Mouse (Mus musculus): ENCODE data around the gene Bach2. TPM values are rescaled to one million over a fixed set of nuclear protein-coding genes. Genes with fewer than 3 reads are reported as not detected.

Bach2 gene
- polyA plus RNA-seq, 1 experiment from 2014 or later = 7.7 TPM

DNA sequence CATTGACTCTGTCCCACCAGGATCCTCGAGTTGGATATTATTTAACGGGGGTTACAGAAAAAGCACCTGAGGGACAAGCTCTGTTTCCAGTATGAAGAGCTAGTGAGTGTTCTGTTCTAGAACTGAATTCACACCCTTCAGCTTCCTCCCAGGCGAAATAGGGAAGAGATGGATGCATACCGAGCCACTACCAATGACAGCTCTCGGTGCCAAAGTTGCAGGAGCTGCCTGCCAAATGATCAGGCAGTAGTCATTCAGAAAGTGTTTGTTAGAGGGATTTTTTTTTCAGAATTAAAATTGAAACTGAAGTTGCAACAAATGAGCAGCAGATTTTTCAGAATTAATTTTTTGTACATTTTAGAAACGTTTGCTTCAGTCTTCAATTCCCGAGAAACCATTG, 223.4 kb downstream of the Bach2 start:
- H3K9me3 ChIP-seq (replicated peaks) = peaks cover 16% of the 10 kb centered on the region; the same call in 1 of the 2 replicates
- no peak overlapping the region for H3K27ac ChIP-seq (replicated peaks)
- H3K36me3 ChIP-seq = no peaks in the 10 kb centered on the region
- WGBS = 95% methylated on average over 7 of the region's 7 CpGs
- no peak overlapping the region for H3K4me3 ChIP-seq
- no peak for DNase-seq (ENCODE audit: low spot score)
- H3K4me1 ChIP-seq = no peaks in the 10 kb centered on the region
- no peaks in the 10 kb centered on the region for H3K27me3 ChIP-seq (ENCODE audit: low read depth, poor library complexity, severe bottlenecking)

DNA sequence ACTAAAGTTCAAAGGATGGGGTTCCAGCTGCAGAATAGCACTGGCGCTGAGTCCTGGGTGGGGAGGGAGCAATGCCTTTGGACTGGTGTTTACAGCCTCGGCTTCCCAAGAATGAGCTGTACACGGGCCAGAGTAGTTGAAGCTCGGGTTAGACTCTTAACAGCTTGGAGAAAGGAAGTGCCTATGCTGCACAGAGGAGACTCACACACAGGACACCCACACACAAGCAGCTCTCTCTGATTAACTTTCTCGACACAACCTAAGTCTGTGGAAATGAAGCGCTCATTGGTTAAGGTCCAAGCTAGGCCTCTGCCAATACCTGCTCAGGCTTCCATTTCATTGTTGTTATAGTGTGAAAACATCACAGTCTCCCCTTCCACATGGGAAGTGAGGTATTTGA, 224.5 kb downstream of the Bach2 start:
- WGBS = 92% methylated on average over 6 of the region's 6 CpGs
- DNase-seq (ENCODE audit: low spot score) = no peak
- H3K36me3 ChIP-seq = no peaks in the 10 kb centered on the region

DNA sequence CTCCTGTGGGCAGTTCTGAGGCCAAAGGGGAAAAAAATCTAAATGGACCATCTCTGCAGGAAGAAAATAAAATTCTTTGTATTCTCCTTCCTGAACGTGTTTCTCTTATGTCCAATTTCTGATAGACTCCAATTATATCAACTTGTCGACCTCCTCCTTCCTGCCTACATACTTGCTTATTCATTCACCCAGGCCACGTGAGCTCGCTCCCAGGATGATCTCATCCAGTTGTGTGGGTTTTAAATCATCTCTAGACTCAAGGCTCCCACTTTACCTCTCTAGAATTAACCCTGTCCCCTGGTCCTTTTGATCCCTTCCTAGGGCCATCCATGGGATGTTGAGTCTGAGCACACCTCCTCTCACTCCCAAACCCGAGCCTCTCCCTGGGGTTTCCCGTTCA, 225.9 kb downstream of the Bach2 start:
- H3K36me3 ChIP-seq = peaks cover 3% of the 10 kb centered on the region
- peaks cover 5% of the 10 kb centered on the region for H3K9me3 ChIP-seq (replicated peaks)
- no peak overlapping the region for H3K4me3 ChIP-seq
- no peaks in the 10 kb centered on the region for H3K27me3 ChIP-seq (ENCODE audit: low read depth, poor library complexity, severe bottlenecking)
- no peaks in the 10 kb centered on the region for H3K4me1 ChIP-seq
- H3K27ac ChIP-seq (replicated peaks) = no peak overlapping the region
- WGBS = 88% methylated on average over 6 of the region's 6 CpGs
- no peak for DNase-seq (ENCODE audit: low spot score)

More for the DNA sequence above, 224.5 kb downstream of the Bach2 start:
- Histone ChIP-seq H3K9me3 (replicated peaks) (peaks cover 12% of the 10 kb centered on the region; the same call in 1 of the 2 replicates), H3K4me1 (no peaks in the 10 kb centered on the region), H3K27ac (replicated peaks) (no peak overlapping the region), H3K4me3 (no peak overlapping the region), H3K27me3 (ENCODE audit: low read depth, poor library complexity, severe bottlenecking) (no peaks in the 10 kb centered on the region)

DNA sequence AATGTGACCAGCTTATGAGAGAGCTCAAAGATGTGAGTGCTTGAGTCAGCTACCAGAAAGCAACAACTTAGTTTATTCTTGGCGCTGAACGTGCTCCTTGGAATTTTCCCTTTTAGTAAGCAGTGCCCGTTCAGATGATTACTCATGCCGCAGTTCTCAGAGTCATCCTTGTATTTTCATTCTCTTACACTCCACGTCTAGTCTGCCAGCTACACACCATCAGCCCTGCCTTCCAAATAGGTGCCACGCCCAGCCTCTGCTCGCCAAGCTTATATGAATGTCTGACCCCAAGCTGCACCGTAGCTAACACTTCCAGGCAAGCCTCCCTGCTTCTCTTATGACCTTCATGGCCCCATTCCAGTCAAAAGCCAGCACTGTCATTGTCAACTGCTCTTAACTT, 227.4 kb downstream of the Bach2 start:
- DNase-seq (ENCODE audit: low spot score) = no peak
- H3K27me3 ChIP-seq (ENCODE audit: low read depth, poor library complexity, severe bottlenecking) = no peaks in the 10 kb centered on the region
- no peak overlapping the region for H3K27ac ChIP-seq (replicated peaks)
- peaks cover 9% of the 10 kb centered on the region for H3K9me3 ChIP-seq (replicated peaks)
- no peaks in the 10 kb centered on the region for H3K4me1 ChIP-seq
- peaks cover 5% of the 10 kb centered on the region for H3K36me3 ChIP-seq
- 93% methylated on average over 8 of the region's 8 CpGs for WGBS
- no peak overlapping the region for H3K4me3 ChIP-seq

DNA sequence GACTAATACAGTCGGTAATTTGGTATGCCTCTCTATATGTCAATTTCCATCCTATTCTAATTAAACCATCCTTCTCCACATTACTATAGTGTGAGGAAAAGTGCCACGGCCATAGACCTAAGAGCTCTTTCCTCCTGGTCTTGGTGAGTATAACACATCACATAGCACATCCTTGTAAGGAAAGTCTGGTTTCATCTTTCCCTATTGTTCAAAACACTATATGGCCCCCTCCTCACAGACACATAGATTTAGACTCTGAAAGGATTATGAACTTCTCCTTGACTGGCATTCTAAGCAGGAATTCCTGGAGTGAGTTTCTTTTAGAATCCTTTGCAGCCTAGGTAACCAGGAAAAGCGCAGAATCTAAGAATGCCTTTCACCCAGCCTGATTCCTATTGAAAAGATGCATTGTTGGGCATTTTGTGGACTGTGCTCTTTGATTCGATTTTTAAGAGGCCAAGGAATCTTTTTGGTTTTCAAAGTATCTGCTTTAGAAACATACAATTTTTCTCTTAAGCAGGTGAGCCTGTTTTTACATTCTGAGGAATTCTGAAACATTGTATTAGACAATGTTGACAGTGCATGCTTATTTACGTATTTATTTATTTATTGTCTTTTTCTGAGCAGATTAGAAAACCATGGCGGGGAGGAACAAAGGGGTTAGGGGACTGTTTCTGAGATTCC, 239.5 kb downstream of the Bach2 start:
- Histone ChIP-seq H3K36me3 (0 out of 2 replicates have a peak, but pooled peaks cover 6% of the 10 kb centered on the region), H3K4me1 (peaks cover 69% of the 10 kb centered on the region), H3K4me3 (peak overlapping the region; percentile 21), H3K27ac (replicated peaks) (peak overlapping the region; percentile 89), H3K9me3 (replicated peaks) (peaks cover 10% of the 10 kb centered on the region), H3K27me3 (ENCODE audit: low read depth, poor library complexity, severe bottlenecking) (no peaks in the 10 kb centered on the region)
- no peak for DNase-seq (ENCODE audit: low spot score)
- 22% methylated on average over 6 of the region's 6 CpGs for WGBS

DNA sequence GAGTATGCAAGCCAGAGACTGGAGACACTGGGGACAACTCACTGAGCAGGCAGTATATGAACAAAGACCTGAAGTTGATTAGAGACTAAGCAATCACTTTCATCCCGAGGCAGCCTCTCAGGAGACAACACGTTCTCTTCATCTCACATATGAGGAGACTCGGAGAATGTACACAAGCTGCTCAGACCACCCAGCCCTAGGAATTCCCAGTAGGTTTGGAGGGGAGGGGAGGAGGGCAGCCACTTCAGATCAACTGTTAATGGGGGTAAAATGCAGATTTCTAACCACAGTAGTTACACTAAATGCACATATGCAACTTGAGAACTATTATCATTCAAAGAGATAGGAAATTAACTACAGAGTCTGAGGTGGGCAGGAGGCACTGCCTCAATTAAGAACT, 240.6 kb downstream of the Bach2 start:
- Histone ChIP-seq H3K27ac (replicated peaks) (peak overlapping the region; percentile 89), H3K4me3 (peak overlapping the region; percentile 21; the same call in 1 of the 2 replicates), H3K36me3 (0 out of 2 replicates have a peak, but pooled peaks cover 6% of the 10 kb centered on the region), H3K27me3 (ENCODE audit: low read depth, poor library complexity, severe bottlenecking) (no peaks in the 10 kb centered on the region), H3K4me1 (peaks cover 76% of the 10 kb centered on the region), H3K9me3 (replicated peaks) (peaks cover 10% of the 10 kb centered on the region)
- peak; percentile 27 for DNase-seq (ENCODE audit: low spot score)
- WGBS = 18% methylated on average over 3 of the region's 3 CpGs

DNA sequence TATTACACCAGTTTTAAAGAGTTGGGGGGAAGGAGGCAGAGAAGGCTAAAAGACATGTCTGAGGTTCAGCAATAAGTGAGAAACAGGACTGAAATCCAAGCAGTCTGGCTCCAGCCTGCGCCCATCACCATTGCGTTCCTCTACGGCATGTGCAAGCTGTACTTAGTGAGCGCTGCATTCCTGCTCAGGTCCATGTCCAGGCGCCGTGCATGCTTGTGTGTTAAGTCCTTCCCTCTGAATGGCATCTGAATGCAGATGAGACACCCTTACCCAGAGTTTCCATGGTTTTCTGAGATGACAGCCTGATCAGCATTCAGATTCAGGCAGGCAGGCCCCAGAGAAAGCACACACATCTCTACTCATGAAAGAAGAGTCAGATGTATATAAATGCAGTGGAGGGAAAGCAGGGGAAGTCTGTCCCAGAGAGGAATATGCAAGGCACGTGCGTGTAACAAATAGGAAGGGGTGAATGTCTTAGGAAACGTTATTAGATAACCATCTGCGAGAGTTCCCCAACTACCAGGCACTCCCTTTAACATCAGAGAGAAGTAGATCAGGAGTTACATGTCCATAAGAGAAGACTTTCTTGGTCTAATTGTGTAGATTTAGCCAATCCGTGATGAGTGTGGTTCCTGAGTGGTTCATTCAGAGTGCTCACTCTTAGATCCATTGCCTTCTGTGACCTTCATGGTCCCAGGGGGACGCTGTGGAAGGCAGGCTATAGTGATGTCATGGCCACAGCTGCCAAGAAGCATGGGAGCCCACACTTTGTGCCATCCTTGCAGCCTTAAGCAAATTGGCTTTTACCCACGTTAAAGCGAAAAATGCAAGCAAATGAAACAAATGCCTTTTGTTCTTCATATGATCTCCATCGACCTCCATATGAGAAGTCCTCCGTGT, 241.4 kb downstream of the Bach2 start:
- WGBS = 67% methylated on average over 16 of the region's 16 CpGs
- peaks cover 3% of the 10 kb centered on the region for H3K9me3 ChIP-seq (replicated peaks)
- H3K27me3 ChIP-seq (ENCODE audit: low read depth, poor library complexity, severe bottlenecking) = no peaks in the 10 kb centered on the region
- 0 out of 2 replicates have a peak overlapping the region, but pooled peaks have one; percentile 3 for H3K4me3 ChIP-seq
- no peaks in the 10 kb centered on the region for H3K36me3 ChIP-seq
- peak; percentile 63 for DNase-seq (ENCODE audit: low spot score)
- H3K4me1 ChIP-seq = peaks cover 76% of the 10 kb centered on the region
- peak overlapping the region; percentile 89 for H3K27ac ChIP-seq (replicated peaks)

DNA sequence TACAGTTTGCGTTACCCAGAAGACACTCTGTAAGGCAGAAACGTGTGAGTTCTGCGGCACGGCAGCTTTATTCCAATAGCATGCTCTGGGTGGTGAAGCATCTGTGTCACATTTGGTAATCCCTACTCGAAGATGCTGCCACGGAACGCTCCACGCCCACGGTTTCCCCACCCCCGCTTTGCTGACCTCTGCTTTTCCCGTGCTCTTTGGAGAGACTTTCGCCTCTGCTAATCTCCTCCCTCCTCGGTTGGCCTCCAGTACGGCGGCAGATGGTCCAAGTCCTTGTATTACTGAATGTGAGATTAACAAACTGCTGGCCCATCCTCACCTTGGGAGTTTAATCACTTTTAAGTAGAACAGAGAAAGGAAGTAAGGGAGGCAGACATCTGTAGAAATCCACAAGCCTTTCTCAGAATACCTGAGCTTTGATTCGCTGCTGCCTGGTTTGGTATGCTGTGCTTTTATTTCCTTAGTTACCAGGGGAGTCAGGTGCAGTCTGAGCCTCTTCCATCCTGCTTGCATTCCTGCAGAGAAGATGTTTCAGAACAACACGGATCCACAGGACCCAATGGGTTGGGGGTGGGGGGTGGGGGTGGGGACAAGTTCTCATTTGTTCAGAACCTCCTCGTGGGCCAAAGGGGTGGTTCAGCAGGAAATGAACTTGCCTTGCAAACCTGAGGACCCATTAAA, 242.9 kb downstream of the Bach2 start:
- Histone ChIP-seq H3K36me3 (no peaks in the 10 kb centered on the region), H3K4me3 (peak overlapping the region; percentile 16; the same call in 1 of the 2 replicates), H3K4me1 (peaks cover 83% of the 10 kb centered on the region), H3K9me3 (replicated peaks) (no peaks in the 10 kb centered on the region), H3K27ac (replicated peaks) (peak overlapping the region; percentile 89), H3K27me3 (ENCODE audit: low read depth, poor library complexity, severe bottlenecking) (no peaks in the 10 kb centered on the region)
- DNase-seq (ENCODE audit: low spot score) = peak; percentile 64
- WGBS = 20% methylated on average over 18 of the region's 18 CpGs

DNA sequence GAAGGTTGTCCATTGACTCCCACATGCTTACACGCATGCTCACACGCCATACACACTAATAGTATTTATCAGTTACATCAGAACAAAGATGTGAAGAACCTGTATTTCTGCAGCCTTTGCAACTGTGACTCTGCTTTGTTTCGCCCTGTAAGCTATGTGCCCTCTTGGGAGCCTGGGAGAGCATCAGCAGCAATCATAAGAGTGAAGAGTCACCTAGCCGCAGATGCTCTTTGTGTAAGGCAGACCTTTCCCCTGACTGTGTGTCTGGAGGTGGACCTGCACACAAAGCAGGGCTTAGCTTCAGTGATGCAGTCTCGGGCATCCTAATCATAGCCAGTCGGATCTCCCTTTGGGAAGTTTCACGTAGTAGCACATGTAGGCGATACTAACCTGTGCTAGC, 243.5 kb downstream of the Bach2 start:
- H3K4me1 ChIP-seq = peaks cover 83% of the 10 kb centered on the region
- DNase-seq (ENCODE audit: low spot score) = no peak
- 65% methylated on average over 8 of the region's 8 CpGs for WGBS
- no peaks in the 10 kb centered on the region for H3K27me3 ChIP-seq (ENCODE audit: low read depth, poor library complexity, severe bottlenecking)
- no peak overlapping the region for H3K4me3 ChIP-seq
- H3K9me3 ChIP-seq (replicated peaks) = no peaks in the 10 kb centered on the region
- H3K27ac ChIP-seq (replicated peaks) = peak overlapping the region; percentile 89
- H3K36me3 ChIP-seq = no peaks in the 10 kb centered on the region

DNA sequence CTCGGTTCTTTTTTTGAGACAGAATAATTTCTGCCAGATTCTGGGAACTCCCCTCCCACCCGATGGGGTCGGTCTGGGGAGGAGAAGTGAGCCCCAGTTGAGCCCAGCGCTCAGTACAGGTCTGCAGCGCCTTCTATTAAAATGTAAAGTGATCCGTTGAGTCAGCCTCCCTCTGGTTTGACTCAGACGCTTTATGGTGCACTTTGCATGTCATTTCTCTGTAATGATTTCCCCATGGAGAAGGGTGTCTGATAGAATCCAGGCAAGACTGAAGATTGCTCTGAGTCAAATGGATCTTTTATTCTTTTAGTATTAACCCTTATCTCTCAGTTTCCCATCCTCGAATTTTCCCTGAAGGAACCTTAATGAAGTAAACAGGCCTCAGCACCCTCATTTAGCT, 244.3 kb downstream of the Bach2 start:
- 20% methylated on average over 8 of the region's 8 CpGs for WGBS
- DNase-seq (ENCODE audit: low spot score) = no peak
- no peaks in the 10 kb centered on the region for H3K27me3 ChIP-seq (ENCODE audit: low read depth, poor library complexity, severe bottlenecking)
- H3K4me1 ChIP-seq = peaks cover 78% of the 10 kb centered on the region
- H3K9me3 ChIP-seq (replicated peaks) = no peaks in the 10 kb centered on the region
- H3K4me3 ChIP-seq = no peak overlapping the region
- H3K27ac ChIP-seq (replicated peaks) = peak overlapping the region; percentile 89
- no peaks in the 10 kb centered on the region for H3K36me3 ChIP-seq

DNA sequence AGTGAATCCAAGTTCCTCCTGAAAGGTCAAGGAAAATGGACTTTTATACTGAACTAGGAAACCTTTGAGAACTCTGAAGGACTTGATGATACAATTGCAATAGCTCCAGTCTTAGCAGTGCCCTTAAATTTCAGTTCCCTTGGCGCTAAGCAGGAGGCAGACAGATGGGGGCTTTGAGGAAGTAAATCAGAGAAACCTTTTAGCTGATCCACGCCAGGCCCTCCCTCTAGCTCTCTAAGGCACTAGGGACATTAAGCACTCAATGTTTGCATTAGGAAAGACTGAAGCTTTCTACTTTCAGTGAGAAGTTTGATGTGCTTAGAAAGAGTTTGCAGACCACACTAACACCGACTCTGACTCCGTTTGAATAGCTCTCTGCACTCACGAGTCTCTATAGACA, 247.2 kb downstream of the Bach2 start:
- peak overlapping the region; percentile 75; the same call in 1 of the 2 replicates for H3K27ac ChIP-seq (replicated peaks)
- H3K4me3 ChIP-seq = no peak overlapping the region
- no peaks in the 10 kb centered on the region for H3K9me3 ChIP-seq (replicated peaks)
- H3K27me3 ChIP-seq (ENCODE audit: low read depth, poor library complexity, severe bottlenecking) = no peaks in the 10 kb centered on the region
- no peaks in the 10 kb centered on the region for H3K36me3 ChIP-seq
- DNase-seq (ENCODE audit: low spot score) = no peak
- 50% methylated on average over 5 of the region's 5 CpGs for WGBS
- H3K4me1 ChIP-seq = peaks cover 48% of the 10 kb centered on the region

DNA sequence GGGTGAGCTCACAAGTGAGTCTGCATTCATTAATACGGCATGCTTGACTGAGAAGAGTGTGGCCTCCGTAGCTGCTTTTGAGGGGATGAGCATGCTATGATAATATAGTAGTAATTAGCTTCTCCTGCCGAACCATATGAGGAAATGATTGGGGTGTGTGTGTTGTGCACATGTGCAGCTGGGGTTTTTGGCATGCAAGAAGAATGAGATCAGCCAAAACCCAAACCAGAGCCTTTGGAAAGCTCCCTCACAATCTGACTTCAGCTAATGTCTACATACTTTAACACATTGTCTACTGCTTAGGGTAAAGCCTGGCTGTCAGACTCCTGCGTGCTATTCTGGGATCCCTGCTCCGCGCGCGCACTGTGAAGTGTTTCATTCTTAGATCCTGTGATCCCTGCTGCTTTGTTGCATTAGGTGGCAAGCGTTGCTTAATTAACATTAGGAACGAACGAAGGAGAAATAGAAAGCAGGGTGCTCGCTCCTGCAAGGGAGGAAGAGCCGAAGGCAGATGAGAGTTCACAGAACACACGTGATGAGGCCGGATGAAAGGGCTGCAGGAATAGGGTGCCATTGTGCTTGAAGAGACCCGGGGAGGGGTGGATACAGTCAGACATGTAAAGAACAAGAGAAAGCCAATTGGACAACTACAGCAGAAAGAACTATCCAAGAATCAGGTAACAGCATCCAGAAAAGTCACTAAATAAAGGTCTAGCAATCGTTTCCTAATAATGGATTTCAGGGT, 248.2 kb downstream of the Bach2 start:
- Histone ChIP-seq H3K4me1 (peaks cover 45% of the 10 kb centered on the region), H3K27me3 (ENCODE audit: low read depth, poor library complexity, severe bottlenecking) (no peaks in the 10 kb centered on the region), H3K36me3 (no peaks in the 10 kb centered on the region), H3K9me3 (replicated peaks) (no peaks in the 10 kb centered on the region), H3K4me3 (no peak overlapping the region), H3K27ac (replicated peaks) (peak overlapping the region; percentile 75)
- WGBS = 72% methylated on average over 17 of the region's 17 CpGs
- DNase-seq (ENCODE audit: low spot score) = no peak

Measured in midbrain, embryonic 10.5 days (tissue).